Comparison of ENCODE assay signal across 18 mouse cellular contexts in genomic region chr12:25300804-25301390, GRCm38 (mm10).
DNase-seq lines count a peak whose midpoint lies in the region; ATAC-seq and TF ChIP-seq lines count a peak whose summit lies in the region.
"Had no signal": no experiment of that assay in that cellular context is flagged by ENCODE, and none has a peak within 500 bp of the region (broad histone marks: within the 10 kb centered on the region; RNA-seq: fewer than 3 reads in every experiment).

No protein-coding gene starts in this region.

- peak; percentile 26 to 42 for DNase-seq in heart, adult 18-20 months
- no peak for DNase-seq in heart, adult 9 months (ENCODE audit: low spot score in 2 of 2)
- peak; percentile 19 to 42 for DNase-seq in lung, adult 18-20 months
- no peak for DNase-seq in lung, adult 2 months
- no peak for DNase-seq in urinary bladder, adult 18-20 months (ENCODE audit: low spot score in 2 of 2)
- DNase-seq: B cell, adult 2 months; cerebellum, adult 2 months; embryo, embryonic 11 days; layer of hippocampus, postnatal 36 days had no signal

- ATAC-seq in heart, embryonic 13.5 days (ENCODE audit: extremely low read depth, insufficient number of reproducible peaks, low FRiP score, low TSS enrichment) = no peak
- peak; percentile 66 for ATAC-seq in monocyte, adult 5-6 weeks (replicated peaks; ENCODE audit: insufficient number of reproducible peaks, low FRiP score, low TSS enrichment, poor library complexity, severe bottlenecking)
- no peak for ATAC-seq in midbrain, embryonic 13.5 days
- ATAC-seq: intestine, postnatal 0 days had no signal

- H3K4me3 ChIP-seq in lung, adult 2 months (replicated peaks; ENCODE audit: extremely low read depth, low read depth, low read length) = no peak overlapping the region
- no peak overlapping the region for H3K4me3 ChIP-seq in heart, embryonic 13.5 days
- H3K4me3 ChIP-seq in midbrain, embryonic 13.5 days (replicated peaks) = no peak overlapping the region
- H3K4me3 ChIP-seq: erythroblast, embryonic 14.5 days; hindbrain, embryonic 12.5 days; limb, embryonic 13.5 days; myocyte had no signal

- H3K36me3 ChIP-seq in heart, embryonic 13.5 days = no peaks in the 10 kb centered on the region
- H3K36me3 ChIP-seq in midbrain, embryonic 13.5 days = no peaks in the 10 kb centered on the region
- H3K36me3 ChIP-seq: hindbrain, embryonic 12.5 days; limb, embryonic 13.5 days had no signal

- no peak overlapping the region for H3K4me2 ChIP-seq in heart, embryonic 13.5 days
- no peak overlapping the region for H3K4me2 ChIP-seq in midbrain, embryonic 13.5 days (replicated peaks)
- H3K4me2 ChIP-seq: hindbrain, embryonic 12.5 days; limb, embryonic 13.5 days had no signal

- no peaks in the 10 kb centered on the region for H3K27me3 ChIP-seq in heart, embryonic 13.5 days (replicated peaks)
- H3K27me3 ChIP-seq in midbrain, embryonic 13.5 days = no peaks in the 10 kb centered on the region
- H3K27me3 ChIP-seq: hindbrain, embryonic 12.5 days; limb, embryonic 13.5 days; megakaryocyte, embryonic 14.5 days had no signal

- H3K9me3 ChIP-seq in heart, embryonic 13.5 days = 0 out of 2 replicates have a peak, but pooled peaks cover 3% of the 10 kb centered on the region
- no peaks in the 10 kb centered on the region for H3K9me3 ChIP-seq in midbrain, embryonic 13.5 days
- H3K9me3 ChIP-seq: hindbrain, embryonic 12.5 days; limb, embryonic 13.5 days; megakaryocyte, embryonic 14.5 days had no signal

- TF ChIP-seq CTCF in lung, adult 2 months (IDR thresholded peaks at IDR 0.05; ENCODE audit: insufficient read depth, low read length) = no peak

- peaks cover 4% of the 10 kb centered on the region; the same call in 1 of the 2 replicates for H3K4me1 ChIP-seq in lung, adult 2 months (ENCODE audit: control insufficient read depth, insufficient read depth, low read length)
- peaks cover 67% of the 10 kb centered on the region for H3K4me1 ChIP-seq in heart, embryonic 13.5 days
- H3K4me1 ChIP-seq in midbrain, embryonic 13.5 days (replicated peaks) = peaks cover 24% of the 10 kb centered on the region

- no peak overlapping the region for H3K9ac ChIP-seq in heart, embryonic 13.5 days
- H3K9ac ChIP-seq in midbrain, embryonic 13.5 days (replicated peaks) = no peak overlapping the region
- H3K9ac ChIP-seq: hindbrain, embryonic 12.5 days; limb, embryonic 13.5 days had no signal

- 63% methylated on average over 9 of the region's 9 CpGs for WGBS in lung, adult 2 months
- 62% methylated on average over 9 of the region's 9 CpGs for WGBS in heart, embryonic 13.5 days
- 85% methylated on average over 9 of the region's 9 CpGs for WGBS in midbrain, embryonic 13.5 days

- 0 out of 2 replicates have a peak overlapping the region, but pooled peaks have one; percentile 2 for H3K27ac ChIP-seq in heart, embryonic 13.5 days (replicated peaks)
- no peak overlapping the region for H3K27ac ChIP-seq in midbrain, embryonic 13.5 days
- H3K27ac ChIP-seq: hindbrain, embryonic 12.5 days; limb, embryonic 13.5 days had no signal

- TF ChIP-seq POLR2A in lung, adult 2 months (IDR thresholded peaks at IDR 0.05; ENCODE audit: borderline replicate concordance, extremely low read depth, low read depth, low read length) = no peak

Comparison
In these comparisons a context has a peak if more than half of its experiments do, and no peak if none do; other contexts are left out.
1. DNase-seq: peak in heart, adult 18-20 months (2 of 2) and lung, adult 18-20 months (2 of 2); none in heart, adult 9 months (0 of 2), lung, adult 2 months (single experiment) and urinary bladder, adult 18-20 months (0 of 2).